Mouse (Mus musculus) heart, embryonic 15.5 days (tissue): ENCODE results near the gene Nkx2-3. TPM values are rescaled to one million over a fixed set of nuclear protein-coding genes. Genes with fewer than 3 reads are reported as not detected.
A peak's percentile ranks its signal among the peaks of the same experiment; 100 is the strongest.

ENCODE experiments used
- ATAC-seq: fragments of 200-750 bp; cut with Nextera tagmentation; replicated peaks from 2 replicates; pipeline ENCODE4 v1.8.0; 2017; ENCODE audit warnings: low read depth, moderate TSS enrichment; ENCODE audit not compliant: insufficient number of reproducible peaks, insufficient read depth, low FRiP score
- H3K27ac ChIP-seq: fragments of 300-500 bp; sonication (generic); 2 replicates; pipeline ENCODE4 v1.5.1; 2015; ENCODE audit warnings: mild to moderate bottlenecking, inconsistent platforms
- H3K27me3 ChIP-seq: fragments of 300-500 bp; sonication (generic); 2 replicates; pipeline ENCODE4 v1.6.1; 2015; ENCODE audit warnings: inconsistent platforms
- H3K36me3 ChIP-seq: fragments of 300-500 bp; sonication (generic); 2 replicates; pipeline ENCODE4 v1.6.1; 2015; ENCODE audit warnings: mild to moderate bottlenecking, inconsistent platforms
- H3K4me1 ChIP-seq: fragments of 300-500 bp; sonication (generic); replicated peaks from 2 replicates; pipeline ENCODE4 v1.6.1; 2015; ENCODE audit warnings: inconsistent platforms
- H3K4me2 ChIP-seq: fragments of 300-500 bp; sonication (generic); 2 replicates; pipeline ENCODE4 v1.6.1; 2015; ENCODE audit warnings: inconsistent platforms, mild to moderate bottlenecking, moderate library complexity
- H3K4me3 ChIP-seq: fragments of 300-500 bp; sonication (generic); 2 replicates; pipeline ENCODE4 v1.5.1; 2015; ENCODE audit warnings: mild to moderate bottlenecking, inconsistent platforms
- H3K9ac ChIP-seq: fragments of 300-500 bp; sonication (generic); 2 replicates; pipeline ENCODE4 v1.6.1; 2015; ENCODE audit warnings: mild to moderate bottlenecking, inconsistent platforms
- H3K9me3 ChIP-seq: fragments of 300-500 bp; sonication (generic); replicated peaks from 2 replicates; pipeline ENCODE4 v1.6.1; 2016; ENCODE audit warnings: inconsistent platforms
- whole genome bisulfite sequencing: fragments of 180-500 bp; shearing (Covaris S2); methylation state at CpG from one replicate; pipeline ENCODE4 v1.1.7; 2015; ENCODE audit warnings: mixed read lengths; 5-methylcytosine and 5-hydroxymethylcytosine counted together
- polyA plus RNA-seq: library from polyadenylated mRNA; unstranded; fragments of >200 nt; fragmentation: Nextera tagmentation; extraction: Ambion mirVana; gene quantifications from 2 replicates; pipeline ENCODE4 v1.2.1, GENCODE M21; 2015

Gene Nkx2-3
- polyA plus RNA-seq, 1 experiment from 2014 or later, result not detected

DNA sequence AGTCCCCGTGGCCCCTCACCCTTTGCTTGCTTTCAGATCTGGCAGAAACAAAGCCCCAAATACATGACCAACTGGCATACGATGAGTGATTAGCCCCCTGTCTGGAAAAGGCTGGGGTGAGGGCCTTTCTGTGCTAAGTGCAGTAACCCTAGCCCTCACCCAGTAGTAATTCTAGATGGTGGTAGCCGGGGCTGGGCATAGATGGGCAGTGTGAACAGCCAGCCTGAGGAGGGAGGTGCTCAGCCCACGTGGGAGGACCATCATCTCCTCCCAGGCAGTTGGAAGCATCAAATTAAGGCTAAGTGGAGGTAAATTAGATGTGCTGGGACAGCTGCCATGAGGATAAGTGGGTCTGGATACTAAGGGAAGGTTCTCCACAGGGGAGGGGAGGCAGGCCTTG, 17.0 kb downstream of the Nkx2-3 start:
- H3K27me3 ChIP-seq, result peaks cover 44% of the 10 kb centered on the region
- H3K36me3 ChIP-seq, result no peaks in the 10 kb centered on the region

DNA sequence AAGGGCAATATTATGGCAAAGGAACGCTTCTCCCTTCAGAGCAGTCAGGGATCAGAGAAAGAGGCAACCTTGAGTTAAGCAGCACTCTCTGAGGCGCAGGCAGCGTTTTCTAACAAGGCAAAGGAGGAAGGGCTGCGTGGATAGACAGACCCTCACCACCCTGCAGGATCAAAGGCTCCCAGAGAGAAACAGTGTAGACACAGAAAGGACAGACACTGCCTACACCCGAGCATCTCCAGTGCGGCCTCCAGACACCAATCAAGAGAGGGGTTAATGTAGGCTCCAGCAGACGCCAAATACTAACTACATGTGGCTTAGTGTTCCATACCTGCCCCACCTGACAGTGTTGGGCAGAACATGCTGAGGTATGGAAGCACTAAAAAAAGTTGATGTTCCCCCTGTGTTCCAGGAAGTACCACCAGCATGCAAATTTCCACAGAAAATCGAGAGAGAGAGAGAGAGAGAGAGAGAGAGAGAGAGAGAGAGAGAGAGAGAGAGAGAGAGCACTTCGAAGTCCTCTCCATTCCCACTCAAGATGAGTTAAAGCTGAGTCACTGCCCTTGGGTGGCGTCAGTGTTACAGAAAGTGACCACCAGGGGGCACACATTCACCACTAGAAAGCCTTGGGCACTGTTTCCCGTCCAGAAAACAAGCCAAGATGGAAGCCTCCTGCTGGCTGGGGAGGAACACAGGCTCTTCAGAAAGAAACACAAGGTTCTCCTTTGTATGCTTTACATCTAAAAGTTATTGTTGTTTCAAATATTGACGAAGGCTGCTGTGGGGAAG, 18.5 kb downstream of the Nkx2-3 start:
- 26% methylated on average over 12 of the region's 12 CpGs for WGBS
- H3K36me3 ChIP-seq, result no peaks in the 10 kb centered on the region
- H3K4me1 ChIP-seq, result no peaks in the 10 kb centered on the region
- H3K9me3 ChIP-seq, result no peaks in the 10 kb centered on the region
- H3K27me3 ChIP-seq, result peaks cover 30% of the 10 kb centered on the region
- no peak overlapping the region for H3K27ac ChIP-seq
- H3K9ac ChIP-seq, result no peak overlapping the region
- 0 out of 2 replicates have a peak, but pooled peaks have one; percentile 27 for ATAC-seq
- no peak overlapping the region for H3K4me2 ChIP-seq
- H3K4me3 ChIP-seq, result no peak overlapping the region

More for the DNA sequence above, 17.0 kb downstream of the Nkx2-3 start:
- Histone ChIP-seq H3K9ac (no peak overlapping the region), H3K27ac (no peak overlapping the region), H3K4me1 (no peaks in the 10 kb centered on the region), H3K4me2 (no peak overlapping the region), H3K4me3 (no peak overlapping the region), H3K9me3 (no peaks in the 10 kb centered on the region)
- WGBS, result 32% methylated on average over 4 of the region's 4 CpGs
- no peak; the same call in 1 of the 2 replicates for ATAC-seq

DNA sequence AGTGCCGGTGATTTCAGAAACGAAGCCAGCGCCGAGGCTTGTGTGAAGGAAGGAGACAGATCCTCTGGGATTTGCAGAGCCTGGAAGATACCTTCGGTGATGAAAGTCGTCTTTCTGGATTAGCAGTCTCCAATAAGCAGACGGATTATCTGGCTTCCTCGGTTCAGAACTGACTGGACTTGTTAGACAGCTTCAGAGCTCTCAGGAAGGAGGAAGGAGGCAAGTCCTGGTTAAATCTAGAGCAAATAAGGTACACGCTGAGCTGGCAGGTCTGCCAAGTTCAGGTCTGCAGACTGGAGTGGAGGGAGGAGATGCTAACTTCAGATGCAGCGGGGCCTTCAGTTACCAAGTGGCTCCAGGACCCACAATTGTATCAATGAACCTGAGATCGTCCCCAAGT, 29.7 kb downstream of the Nkx2-3 start:
- no peaks in the 10 kb centered on the region for H3K4me1 ChIP-seq
- H3K36me3 ChIP-seq, result no peaks in the 10 kb centered on the region
- no peak overlapping the region for H3K27ac ChIP-seq
- H3K4me3 ChIP-seq, result no peak overlapping the region
- H3K9me3 ChIP-seq, result no peaks in the 10 kb centered on the region
- no peak overlapping the region for H3K4me2 ChIP-seq
- H3K9ac ChIP-seq, result no peak overlapping the region
- WGBS, result 55% methylated on average over 11 of the region's 11 CpGs
- no peak for ATAC-seq
- H3K27me3 ChIP-seq, result peaks cover 15% of the 10 kb centered on the region; the same call in 1 of the 2 replicates

DNA sequence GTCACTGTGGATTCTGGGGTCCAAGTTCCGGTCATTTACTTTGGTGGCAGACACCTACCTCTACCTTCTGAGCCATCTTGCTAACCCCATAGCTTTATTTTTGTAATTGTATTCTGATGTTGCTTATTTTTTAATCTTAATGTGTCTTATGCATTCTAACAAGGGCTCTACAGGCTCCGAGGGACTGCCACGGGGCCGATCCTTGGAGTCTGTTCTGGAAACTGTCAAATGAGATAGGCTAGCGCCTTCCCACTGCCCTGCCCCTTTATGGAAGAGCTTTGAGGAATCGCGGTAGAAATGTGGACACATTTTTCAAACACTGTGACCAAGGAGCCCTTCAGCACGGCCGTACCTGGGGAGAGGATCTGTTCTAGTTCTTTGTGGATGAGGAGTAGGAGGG, 30.7 kb downstream of the Nkx2-3 start:
- H3K4me2 ChIP-seq, result no peak overlapping the region
- H3K27ac ChIP-seq, result no peak overlapping the region
- no peak for ATAC-seq
- H3K4me3 ChIP-seq, result no peak overlapping the region
- no peaks in the 10 kb centered on the region for H3K9me3 ChIP-seq
- peaks cover 15% of the 10 kb centered on the region; the same call in 1 of the 2 replicates for H3K27me3 ChIP-seq
- WGBS, result 67% methylated on average over 9 of the region's 9 CpGs
- no peaks in the 10 kb centered on the region for H3K36me3 ChIP-seq
- no peak overlapping the region for H3K9ac ChIP-seq
- no peaks in the 10 kb centered on the region for H3K4me1 ChIP-seq

DNA sequence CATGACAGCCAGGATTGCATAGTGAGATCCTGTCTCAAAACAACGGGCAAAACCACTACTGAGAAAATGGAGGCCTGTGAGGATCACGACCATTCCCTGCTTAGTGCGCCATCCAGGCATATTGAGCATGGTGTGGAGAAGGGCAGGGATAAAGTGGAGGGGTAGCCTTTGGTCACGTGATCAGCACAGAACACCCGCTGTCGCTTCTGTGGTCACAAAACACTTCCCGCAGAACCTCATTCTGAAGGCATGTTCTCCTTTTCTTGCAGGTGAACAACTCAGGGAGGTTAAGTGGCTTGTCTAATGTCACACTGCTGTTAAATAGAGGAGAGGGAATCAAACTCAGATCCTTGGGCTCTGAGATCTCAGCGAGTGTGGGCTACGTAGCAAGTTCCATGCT, 33.4 kb downstream of the Nkx2-3 start:
- H3K4me1 ChIP-seq, result no peaks in the 10 kb centered on the region
- H3K36me3 ChIP-seq, result no peaks in the 10 kb centered on the region
- H3K4me3 ChIP-seq, result no peak overlapping the region
- no peak overlapping the region for H3K27ac ChIP-seq
- H3K4me2 ChIP-seq, result no peak overlapping the region
- H3K9me3 ChIP-seq, result no peaks in the 10 kb centered on the region
- ATAC-seq, result no peak
- 86% methylated on average over 9 of the region's 9 CpGs for WGBS
- H3K27me3 ChIP-seq, result peaks cover 16% of the 10 kb centered on the region; the same call in 1 of the 2 replicates
- H3K9ac ChIP-seq, result no peak overlapping the region

DNA sequence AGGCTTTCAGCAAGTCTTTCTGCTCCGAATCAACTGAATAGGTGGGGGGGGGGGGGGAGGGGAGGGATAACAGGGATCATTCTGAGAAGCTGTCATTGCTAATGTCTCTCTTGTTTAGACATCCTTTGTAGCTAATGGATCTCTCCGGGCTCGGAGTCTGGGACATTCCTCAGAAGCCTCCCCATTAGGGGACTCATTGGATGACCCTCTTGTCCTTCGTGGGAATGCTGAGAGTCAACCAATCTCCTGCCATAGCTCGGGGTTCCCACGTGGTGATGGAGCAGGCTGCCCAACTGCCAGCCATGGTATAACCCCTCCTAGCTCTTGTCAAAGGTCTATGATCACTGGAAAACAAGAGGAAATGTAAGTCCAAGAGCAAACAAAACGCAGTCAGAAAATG, 34.7 kb downstream of the Nkx2-3 start:
- Histone ChIP-seq H3K4me1 (no peaks in the 10 kb centered on the region), H3K36me3 (no peaks in the 10 kb centered on the region), H3K4me2 (no peak overlapping the region), H3K9me3 (no peaks in the 10 kb centered on the region), H3K27ac (no peak overlapping the region), H3K27me3 (peaks cover 16% of the 10 kb centered on the region; the same call in 1 of the 2 replicates), H3K4me3 (no peak overlapping the region), H3K9ac (no peak overlapping the region)
- WGBS, result 44% methylated on average over 7 of the region's 7 CpGs
- ATAC-seq, result no peak

DNA sequence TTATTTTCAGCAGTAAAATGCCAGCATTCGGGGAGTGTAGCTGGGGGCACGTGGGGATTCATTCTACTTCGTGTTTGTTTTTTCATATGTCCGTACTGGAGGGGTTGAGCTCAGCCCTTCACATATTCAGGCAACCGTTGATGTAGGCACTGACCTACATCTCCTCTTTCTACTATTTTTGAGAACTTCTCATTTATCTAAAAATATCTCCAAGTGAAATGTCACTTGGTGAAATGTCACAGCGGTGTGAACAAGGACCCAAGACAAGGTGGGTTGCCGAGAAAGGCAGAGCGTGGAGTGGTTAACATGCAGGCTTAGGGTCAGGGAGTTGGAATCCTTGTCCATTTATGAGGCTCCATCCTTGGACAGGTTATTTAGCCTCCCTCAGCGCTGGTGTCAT, 35.1 kb downstream of the Nkx2-3 start:
- WGBS, result 76% methylated on average over 9 of the region's 9 CpGs
- no peak for ATAC-seq
- no peak overlapping the region for H3K4me3 ChIP-seq

DNA sequence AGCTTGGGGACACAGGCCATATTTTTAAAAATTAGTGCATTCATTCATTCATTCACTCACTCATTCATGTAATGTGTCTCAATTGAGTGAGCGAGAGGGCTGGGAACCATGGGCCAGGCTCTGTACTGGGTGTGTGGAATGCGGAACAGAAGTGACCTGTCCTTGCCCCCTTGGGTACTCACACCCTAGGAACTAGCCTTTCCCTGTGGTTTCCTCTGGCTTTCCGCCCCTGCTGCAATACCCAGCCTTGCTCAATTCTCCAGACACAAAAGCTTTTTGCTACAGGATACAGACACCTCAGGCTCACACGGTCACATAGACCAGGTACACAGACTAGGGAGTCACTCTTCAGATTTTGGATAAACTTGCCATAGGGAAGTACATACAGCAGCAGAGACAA, 36.2 kb downstream of the Nkx2-3 start:
- Histone ChIP-seq H3K4me2 (no peak overlapping the region), H3K27ac (no peak overlapping the region), H3K9me3 (no peaks in the 10 kb centered on the region), H3K4me3 (no peak overlapping the region), H3K27me3 (peaks cover 15% of the 10 kb centered on the region), H3K36me3 (no peaks in the 10 kb centered on the region), H3K4me1 (no peaks in the 10 kb centered on the region), H3K9ac (no peak overlapping the region)
- ATAC-seq, result no peak
- WGBS, result 85% methylated on average over 4 of the region's 4 CpGs

More for the DNA sequence above, 35.1 kb downstream of the Nkx2-3 start:
- no peaks in the 10 kb centered on the region for H3K9me3 ChIP-seq
- H3K27me3 ChIP-seq, result 0 out of 2 replicates have a peak, but pooled peaks cover 13% of the 10 kb centered on the region
- H3K4me2 ChIP-seq, result no peak overlapping the region
- H3K36me3 ChIP-seq, result no peaks in the 10 kb centered on the region
- H3K9ac ChIP-seq, result no peak overlapping the region
- no peaks in the 10 kb centered on the region for H3K4me1 ChIP-seq
- H3K27ac ChIP-seq, result no peak overlapping the region

DNA sequence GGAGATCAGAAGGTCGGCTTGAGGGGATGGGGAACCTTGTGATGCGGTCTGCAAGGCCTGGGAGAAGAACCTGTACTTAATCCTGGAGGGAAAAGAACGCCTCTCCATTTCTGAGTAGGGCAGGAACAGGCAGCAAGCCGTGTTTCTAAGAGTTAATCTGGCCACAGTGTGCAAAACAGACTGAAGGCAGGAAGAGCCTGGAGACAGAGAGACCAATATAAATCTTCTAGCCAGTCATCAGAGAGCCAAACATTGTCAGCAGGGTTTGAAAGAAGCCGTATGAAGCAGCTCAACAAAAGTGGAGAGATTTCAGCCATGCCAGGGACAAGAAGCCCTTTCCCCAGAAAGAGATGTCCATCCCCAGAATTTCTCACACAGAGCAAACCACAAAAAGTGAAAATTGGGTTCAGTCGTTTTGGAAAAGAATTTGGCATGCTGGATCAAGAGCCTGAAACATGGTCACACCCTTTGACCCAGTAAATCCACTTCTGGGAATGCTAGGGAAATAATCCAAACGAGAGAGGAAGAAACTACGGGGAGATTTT, 39.2 kb downstream of the Nkx2-3 start:
- Histone ChIP-seq H3K9me3 (no peaks in the 10 kb centered on the region), H3K4me2 (no peak overlapping the region), H3K27ac (no peak overlapping the region), H3K9ac (no peak overlapping the region), H3K36me3 (no peaks in the 10 kb centered on the region), H3K4me3 (no peak overlapping the region), H3K4me1 (no peaks in the 10 kb centered on the region), H3K27me3 (peaks cover 23% of the 10 kb centered on the region)
- 51% methylated on average over 8 of the region's 8 CpGs for WGBS
- ATAC-seq, result no peak

DNA sequence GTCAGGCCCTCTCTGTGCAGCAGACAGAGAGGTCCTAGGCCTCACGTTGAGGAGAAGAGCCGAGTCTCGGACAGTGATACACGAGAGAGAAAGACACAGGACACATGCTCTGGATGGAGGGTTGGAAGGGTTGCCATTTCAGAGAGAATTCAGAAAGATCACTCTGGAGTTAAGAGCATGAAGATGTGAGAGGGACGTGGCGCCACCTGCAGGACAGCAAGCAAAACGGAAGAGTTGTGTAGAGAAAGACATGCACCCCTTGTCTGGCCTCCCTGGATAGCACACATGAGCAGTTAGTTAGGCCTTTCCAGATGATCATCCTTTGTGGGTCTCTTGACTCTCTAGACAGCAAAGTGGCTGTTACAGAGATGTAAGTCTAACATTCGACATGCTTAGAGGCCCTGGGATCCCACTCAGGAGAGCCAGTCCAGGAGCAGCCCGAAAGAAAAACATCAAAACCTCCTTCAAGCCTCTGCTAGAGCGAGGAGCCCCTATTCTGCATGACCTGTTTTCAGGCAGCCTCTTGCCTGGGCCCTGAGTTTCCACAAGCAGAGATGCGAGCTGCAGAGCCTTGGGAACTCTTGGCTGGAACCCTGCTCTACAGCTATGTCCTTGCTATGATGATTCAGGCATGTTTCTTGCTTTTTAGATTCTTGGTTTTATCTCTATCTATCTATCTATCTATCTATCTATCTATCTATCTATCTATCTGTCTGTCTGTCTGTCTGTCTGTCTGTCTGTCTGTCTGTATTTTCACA, 43.8 kb downstream of the Nkx2-3 start:
- no peaks in the 10 kb centered on the region for H3K4me1 ChIP-seq
- peaks cover 18% of the 10 kb centered on the region for H3K27me3 ChIP-seq
- ATAC-seq, result no peak
- no peak overlapping the region for H3K9ac ChIP-seq
- no peak overlapping the region for H3K4me3 ChIP-seq
- no peaks in the 10 kb centered on the region for H3K36me3 ChIP-seq
- H3K27ac ChIP-seq, result no peak overlapping the region
- no peak overlapping the region for H3K4me2 ChIP-seq
- no peaks in the 10 kb centered on the region for H3K9me3 ChIP-seq
- 38% methylated on average over 11 of the region's 11 CpGs for WGBS

DNA sequence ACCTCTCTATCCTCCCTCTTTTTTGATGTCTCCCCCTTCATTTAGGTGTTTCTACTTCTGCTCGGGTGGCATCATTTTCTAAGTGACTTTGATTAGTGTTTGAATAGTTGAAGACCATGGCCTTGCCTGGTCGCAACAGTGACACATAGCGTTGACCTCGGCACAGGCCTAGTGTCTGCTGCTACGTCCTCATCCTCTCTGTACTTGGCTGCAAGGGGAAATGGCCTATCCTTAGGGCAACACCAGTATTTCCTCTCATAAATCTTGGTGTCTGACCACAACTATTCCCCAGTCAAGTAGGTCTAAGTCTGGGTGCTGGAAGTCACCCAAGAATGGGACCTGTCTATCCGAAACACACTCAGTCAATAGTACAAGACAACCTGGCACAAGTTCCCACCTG, 47.5 kb downstream of the Nkx2-3 start:
- H3K9me3 ChIP-seq, result no peaks in the 10 kb centered on the region
- no peak overlapping the region for H3K4me2 ChIP-seq
- H3K27ac ChIP-seq, result no peak overlapping the region
- H3K27me3 ChIP-seq, result no peaks in the 10 kb centered on the region
- no peak overlapping the region for H3K4me3 ChIP-seq
- no peak for ATAC-seq
- no peaks in the 10 kb centered on the region for H3K4me1 ChIP-seq
- peaks cover 17% of the 10 kb centered on the region for H3K36me3 ChIP-seq
- no peak overlapping the region for H3K9ac ChIP-seq
- 77% methylated on average over 6 of the region's 6 CpGs for WGBS
